Comparison of ENCODE assay signal across 8 mouse cellular contexts in genomic region chr6:99265945-99266656, GRCm38 (mm10).
A peak's percentile ranks its signal among the peaks of the same experiment; 100 is the strongest.
DNase-seq lines count a peak whose midpoint lies in the region; ATAC-seq and TF ChIP-seq lines count a peak whose summit lies in the region.

No protein-coding gene starts in this region.

- peak; percentile 25 for ATAC-seq in forebrain, embryonic 12.5 days (ENCODE audit: low FRiP score)
- no peak for ATAC-seq in liver, embryonic 12.5 days
- ATAC-seq in midbrain, postnatal 0 days (ENCODE audit: low FRiP score): no peak

- no peak for TF ChIP-seq POLR2A in thymus, adult 2 months (IDR thresholded peaks at IDR 0.05; ENCODE audit: control insufficient read depth, extremely low read depth, insufficient read depth, low read length, poor library complexity)
- TF ChIP-seq POLR2A in cerebellum, adult 2 months (IDR thresholded peaks at IDR 0.05; ENCODE audit: borderline replicate concordance, insufficient read depth, low read length): no peak

- H3K9ac ChIP-seq in forebrain, embryonic 12.5 days: peak overlapping the region; percentile 25; the same call in 1 of the 2 replicates
- peak overlapping the region; percentile 12; the same call in 1 of the 2 replicates for H3K9ac ChIP-seq in liver, embryonic 12.5 days
- H3K9ac ChIP-seq in midbrain, postnatal 0 days (replicated peaks; ENCODE audit: low read length, poor library complexity, severe bottlenecking): no peak overlapping the region

- H3K4me2 ChIP-seq in forebrain, embryonic 12.5 days: peak overlapping the region; percentile 36
- H3K4me2 ChIP-seq in liver, embryonic 12.5 days: peak overlapping the region; percentile 37
- H3K4me2 ChIP-seq in midbrain, postnatal 0 days (ENCODE audit: low read depth, low read length, poor library complexity, severe bottlenecking): peak overlapping the region; percentile 13; the same call in 1 of the 2 replicates

- 9% methylated on average over 13 of the region's 13 CpGs for WGBS in forebrain, embryonic 12.5 days
- 33% methylated on average over 13 of the region's 13 CpGs for WGBS in liver, embryonic 12.5 days (ENCODE audit: insufficient replicate concordance)
- 29% methylated on average over 13 of the region's 13 CpGs for WGBS in midbrain, postnatal 0 days
- WGBS in thymus, adult 2 months: 9% methylated on average over 13 of the region's 13 CpGs
- WGBS in cerebellum, adult 2 months: 80% methylated on average over 13 of the region's 13 CpGs

- H3K9me3 ChIP-seq in forebrain, embryonic 12.5 days: no peaks in the 10 kb centered on the region
- H3K9me3 ChIP-seq in liver, embryonic 12.5 days (replicated peaks): no peaks in the 10 kb centered on the region
- no peaks in the 10 kb centered on the region for H3K9me3 ChIP-seq in midbrain, postnatal 0 days (ENCODE audit: low read length)

- H3K27ac ChIP-seq in forebrain, embryonic 12.5 days: peak overlapping the region; percentile 68
- peak overlapping the region; percentile 53 for H3K27ac ChIP-seq in liver, embryonic 12.5 days
- no peak overlapping the region for H3K27ac ChIP-seq in midbrain, postnatal 0 days (ENCODE audit: low read depth, low read length)
- H3K27ac ChIP-seq in thymus, adult 2 months (ENCODE audit: control insufficient read depth, insufficient read depth, low read length): peak overlapping the region; percentile 92
- no peak overlapping the region for H3K27ac ChIP-seq in cerebellum, adult 2 months (ENCODE audit: insufficient read depth, low read length)

- no peak for TF ChIP-seq CTCF in midbrain, postnatal 0 days (IDR thresholded peaks at IDR 0.05)
- TF ChIP-seq CTCF in thymus, adult 2 months (IDR thresholded peaks at IDR 0.05; ENCODE audit: borderline replicate concordance, control insufficient read depth, extremely low read depth, insufficient read depth, low read length, poor library complexity): no peak
- no peak for TF ChIP-seq CTCF in cerebellum, adult 2 months (IDR thresholded peaks at IDR 0.05; ENCODE audit: borderline replicate concordance, insufficient read depth, low read depth, low read length)

- no peak overlapping the region for H3K4me3 ChIP-seq in forebrain, embryonic 12.5 days (replicated peaks)
- peak overlapping the region; percentile 15; the same call in 1 of the 2 replicates for H3K4me3 ChIP-seq in liver, embryonic 12.5 days
- H3K4me3 ChIP-seq in midbrain, postnatal 0 days (ENCODE audit: low read depth, low read length): no peak overlapping the region
- peak overlapping the region; percentile 66 for H3K4me3 ChIP-seq in thymus, adult 2 months (ENCODE audit: control insufficient read depth, insufficient read depth, low read length)
- H3K4me3 ChIP-seq in cerebellum, adult 2 months (replicated peaks; ENCODE audit: insufficient read depth, low read depth, low read length): no peak overlapping the region

- H3K27me3 ChIP-seq in forebrain, embryonic 12.5 days: 0 out of 2 replicates have a peak, but pooled peaks cover 5% of the 10 kb centered on the region
- no peaks in the 10 kb centered on the region for H3K27me3 ChIP-seq in liver, embryonic 12.5 days (replicated peaks)
- H3K27me3 ChIP-seq in midbrain, postnatal 0 days (ENCODE audit: insufficient read depth, low read length): no peaks in the 10 kb centered on the region
- H3K27me3 ChIP-seq in thymus, adult 2 months (ENCODE audit: control insufficient read depth, insufficient read depth, low read length): no peaks in the 10 kb centered on the region
- H3K27me3 ChIP-seq in cerebellum, adult 2 months (ENCODE audit: control insufficient read depth, insufficient read depth, low read length): no peaks in the 10 kb centered on the region

- DNase-seq in right cerebral cortex, adult 18-20 months: peak; percentile 31
- no peak for DNase-seq in right cerebral cortex, postnatal 10 days (ENCODE audit: low spot score in 2 of 2)
- DNase-seq in induced T-regulatory cell, adult 2 months (ENCODE audit: low read depth): peak; percentile 60
- DNase-seq in midbrain, postnatal 0 days (ENCODE audit: low spot score): peak; percentile 4
- peak; percentile 49 for DNase-seq in thymus, adult 2 months
- no peak for DNase-seq in cerebellum, adult 2 months

- no peaks in the 10 kb centered on the region for H3K36me3 ChIP-seq in forebrain, embryonic 12.5 days (replicated peaks)
- H3K36me3 ChIP-seq in liver, embryonic 12.5 days: no peaks in the 10 kb centered on the region
- no peaks in the 10 kb centered on the region for H3K36me3 ChIP-seq in midbrain, postnatal 0 days (ENCODE audit: insufficient read depth, low read length)
- H3K36me3 ChIP-seq in thymus, adult 2 months (ENCODE audit: control insufficient read depth, insufficient read depth, low read length): no peaks in the 10 kb centered on the region

- H3K4me1 ChIP-seq in forebrain, embryonic 12.5 days: peaks cover 57% of the 10 kb centered on the region
- peaks cover 41% of the 10 kb centered on the region for H3K4me1 ChIP-seq in liver, embryonic 12.5 days
- peaks cover 5% of the 10 kb centered on the region; the same call in 1 of the 2 replicates for H3K4me1 ChIP-seq in midbrain, postnatal 0 days (ENCODE audit: insufficient read depth, low read length)
- peaks cover 37% of the 10 kb centered on the region for H3K4me1 ChIP-seq in thymus, adult 2 months (replicated peaks; ENCODE audit: control insufficient read depth, insufficient read depth, low read length)
- H3K4me1 ChIP-seq in cerebellum, adult 2 months (ENCODE audit: control insufficient read depth, insufficient read depth, low read length): peaks cover 5% of the 10 kb centered on the region; the same call in 1 of the 2 replicates

Comparison
In these comparisons a context has a peak if more than half of its experiments do, and no peak if none do; other contexts are left out.
1. DNase-seq: peak in right cerebral cortex, adult 18-20 months (single experiment), induced T-regulatory cell, adult 2 months (single experiment), midbrain, postnatal 0 days (single experiment) and thymus, adult 2 months (single experiment); none in right cerebral cortex, postnatal 10 days (0 of 2) and cerebellum, adult 2 months (0 of 2).
2. H3K27ac ChIP-seq: peak in forebrain, embryonic 12.5 days (single experiment), liver, embryonic 12.5 days (single experiment) and thymus, adult 2 months (single experiment); none in midbrain, postnatal 0 days (single experiment) and cerebellum, adult 2 months (single experiment).
3. H3K4me3 ChIP-seq: peak in liver, embryonic 12.5 days (single experiment) and thymus, adult 2 months (single experiment); none in forebrain, embryonic 12.5 days (single experiment), midbrain, postnatal 0 days (single experiment) and cerebellum, adult 2 months (single experiment).
4. Peak in every context shown above with its lines, with median percentiles within 50 percentile points of each other: H3K4me2 ChIP-seq.